Mouse (Mus musculus): ENCODE results near the gene Rasal1.

Gene Rasal1

DNA sequence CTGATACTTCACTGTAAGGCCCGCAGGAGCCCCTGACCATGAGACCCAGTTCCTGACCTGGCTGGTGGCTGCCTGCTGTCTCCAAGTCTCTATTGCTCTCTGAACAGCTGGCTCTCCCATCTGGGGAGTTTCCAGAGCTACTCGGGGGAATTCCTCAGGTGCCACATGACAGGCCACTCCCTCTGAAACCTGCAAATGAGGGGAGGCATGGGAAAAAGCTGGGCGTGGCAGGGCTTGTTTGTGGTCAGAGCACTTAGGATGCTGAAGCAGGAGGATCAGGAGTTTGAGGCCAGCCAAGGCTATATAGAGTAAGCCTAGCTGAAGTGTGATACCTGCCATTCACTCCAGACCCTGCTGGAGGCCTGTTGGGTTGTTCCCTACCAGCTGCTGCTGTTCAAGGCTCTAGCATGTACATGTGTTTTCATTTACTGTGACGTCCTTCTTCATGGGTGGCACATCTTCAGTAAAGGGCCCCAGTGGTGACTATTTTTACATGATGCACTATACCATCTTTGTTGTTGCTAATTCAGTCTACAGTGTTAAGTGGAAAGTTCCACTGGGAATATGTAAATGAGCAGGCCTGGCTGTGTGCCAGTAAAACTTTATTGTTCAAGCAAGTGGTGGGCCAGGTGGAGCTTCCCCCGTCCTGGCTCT is 26.3 kb upstream of the Rasal1 start:
- DNase-seq: peak; percentile 51

- DNase-seq: no peak
Observed at GRCm38 (mm10) chr5:120624427-120624826, 24.2 kb upstream of the Rasal1 start.

DNA sequence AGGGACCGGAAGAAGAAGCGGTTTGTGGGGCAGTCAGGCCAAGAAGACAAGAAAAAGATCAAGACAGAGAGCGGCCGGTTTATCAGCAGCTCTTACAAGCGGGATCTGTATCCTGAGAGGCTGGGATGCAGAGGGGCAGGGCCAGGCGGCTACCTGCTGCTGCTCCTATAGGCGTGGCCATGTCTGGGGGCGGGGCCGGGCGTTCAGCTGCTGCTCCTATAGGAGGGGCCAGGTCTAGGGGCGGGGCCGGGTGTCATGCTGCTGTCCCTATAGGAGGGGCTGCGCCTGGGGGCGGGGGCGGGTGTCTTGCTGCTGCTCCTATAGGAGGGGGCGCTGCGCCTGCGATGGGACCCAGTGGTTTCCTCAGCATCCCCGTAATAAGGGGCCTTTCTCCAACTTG is 22.2 kb upstream of the Rasal1 start:
- DNase-seq: no peak

DNA sequence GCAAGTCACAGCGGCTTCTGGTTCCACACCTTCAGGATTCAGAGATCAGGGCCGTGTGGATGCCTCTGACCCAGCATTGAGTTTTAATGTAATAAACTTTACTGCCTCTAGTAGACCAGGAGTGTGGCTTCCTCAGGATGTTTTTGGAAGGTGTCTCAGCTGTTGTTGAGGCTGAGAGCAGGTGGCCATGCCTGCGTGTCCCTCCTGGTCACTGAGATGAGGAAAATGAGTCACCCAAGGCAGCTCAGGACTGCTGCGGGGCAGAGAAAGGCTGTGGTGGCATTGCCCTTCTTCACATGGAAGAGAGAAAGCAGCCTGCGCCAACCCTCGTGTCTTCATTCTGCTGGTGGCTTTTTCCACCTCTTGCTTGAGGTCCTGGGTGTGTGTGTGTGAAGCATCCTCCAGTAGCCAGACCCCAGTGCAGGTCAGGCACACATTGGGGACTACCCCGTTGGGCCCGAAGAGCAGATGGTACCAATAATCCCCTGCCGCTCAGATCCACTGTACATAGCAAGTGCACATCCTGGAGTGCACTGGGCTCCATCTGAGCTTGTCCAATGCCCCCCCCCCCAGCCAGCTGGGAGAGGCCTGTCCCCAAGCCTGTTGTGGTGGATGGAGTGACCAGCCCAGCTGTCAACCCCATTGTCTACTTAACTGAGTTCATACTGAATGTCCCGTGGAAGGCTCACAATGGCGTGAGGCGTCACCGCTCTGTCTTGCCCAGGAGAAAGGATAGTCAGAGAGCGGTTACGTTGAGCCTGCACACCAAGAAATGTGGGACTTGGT is 20.9 kb upstream of the Rasal1 start:
- DNase-seq: no peak

DNA sequence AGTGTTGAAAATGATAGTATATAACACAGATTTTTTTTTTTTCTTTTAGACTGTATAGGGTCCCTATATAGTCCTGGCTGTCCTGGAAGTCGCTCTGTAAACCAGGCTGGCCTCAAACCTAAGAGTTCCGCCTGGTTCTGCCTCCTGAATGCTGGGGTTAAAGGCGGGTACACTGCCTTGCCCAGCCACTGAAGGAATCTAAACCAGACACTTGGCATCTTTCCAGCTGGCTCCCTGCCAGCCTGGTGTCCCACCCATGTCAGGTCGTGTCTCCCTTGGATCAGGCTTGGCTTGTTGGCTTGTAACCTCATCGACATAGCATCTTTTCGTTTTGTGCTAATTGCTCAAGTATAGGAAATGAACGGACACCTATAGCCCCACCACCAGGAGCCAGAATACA is 20.0 kb upstream of the Rasal1 start:
- no peak for DNase-seq

DNA sequence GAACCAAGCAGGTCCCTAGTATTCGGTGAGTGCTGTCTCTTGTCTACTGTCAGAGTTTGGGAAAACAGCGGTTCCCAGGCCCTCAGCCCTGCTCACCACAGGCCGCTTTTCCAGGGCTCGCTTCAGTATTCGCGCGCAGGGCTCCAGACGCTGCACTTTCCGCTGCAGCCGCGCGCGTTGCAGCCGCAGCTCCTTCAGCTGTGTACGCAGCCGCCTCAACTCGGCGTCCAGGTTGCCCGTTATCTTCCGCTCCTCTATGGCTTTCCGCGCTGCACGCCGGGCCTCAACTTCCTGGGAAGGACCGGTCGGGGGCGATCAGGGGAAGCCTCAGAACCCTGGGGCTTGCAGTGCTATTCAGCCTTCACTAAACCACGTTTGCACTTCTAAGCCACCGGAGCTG is 17.5 kb upstream of the Rasal1 start:
- DNase-seq: no peak

- no peak for DNase-seq
Observed at GRCm38 (mm10) chr5:120631892-120632291, 16.7 kb upstream of the Rasal1 start.

GRCm38 (mm10) chr5:120634131-120634530 is 14.5 kb upstream of the Rasal1 start, which contains the start of gene Cfap73:
Gene Cfap73 (minus strand): TSS chr5:120634235.
- DNase-seq: no peak

DNA sequence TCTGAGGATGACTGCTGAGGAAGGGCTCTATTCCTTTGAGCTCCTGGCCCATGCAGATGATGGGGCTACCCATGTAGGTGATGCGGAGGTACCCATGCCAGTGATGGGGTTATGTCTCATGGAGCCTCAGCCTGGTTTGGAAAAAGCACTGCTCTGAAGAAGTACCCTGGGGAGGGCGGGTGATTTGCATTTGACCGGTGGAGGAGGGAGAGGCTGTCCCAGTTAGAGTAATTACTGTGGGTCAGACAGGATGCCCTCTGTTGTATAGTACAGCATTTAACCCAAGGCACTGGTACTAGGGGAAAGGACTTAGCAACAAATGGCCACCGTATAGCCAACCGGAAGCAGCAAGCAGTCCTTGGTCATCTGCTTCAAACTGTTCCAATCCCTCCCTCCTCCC is 13.8 kb upstream of the Rasal1 start:
- no peak for DNase-seq

- DNase-seq: no peak
Observed at GRCm38 (mm10) chr5:120635633-120636032, 13.0 kb upstream of the Rasal1 start.

DNA sequence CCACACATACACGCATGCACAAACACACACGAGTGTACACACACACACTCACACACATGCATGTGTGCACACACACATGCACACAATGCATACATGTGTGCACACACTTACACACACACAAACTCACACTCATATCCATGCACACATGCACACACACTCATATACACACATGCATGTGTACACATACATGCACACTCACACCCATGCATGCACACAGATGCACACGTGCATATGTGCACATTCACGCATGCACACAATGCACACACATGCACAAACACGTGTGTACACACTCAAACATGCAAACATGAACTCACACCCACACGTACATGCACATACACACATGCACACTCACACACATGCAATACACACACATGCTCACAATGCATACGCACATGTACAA is 8.5 kb upstream of the Rasal1 start:
- no peak for DNase-seq

DNA sequence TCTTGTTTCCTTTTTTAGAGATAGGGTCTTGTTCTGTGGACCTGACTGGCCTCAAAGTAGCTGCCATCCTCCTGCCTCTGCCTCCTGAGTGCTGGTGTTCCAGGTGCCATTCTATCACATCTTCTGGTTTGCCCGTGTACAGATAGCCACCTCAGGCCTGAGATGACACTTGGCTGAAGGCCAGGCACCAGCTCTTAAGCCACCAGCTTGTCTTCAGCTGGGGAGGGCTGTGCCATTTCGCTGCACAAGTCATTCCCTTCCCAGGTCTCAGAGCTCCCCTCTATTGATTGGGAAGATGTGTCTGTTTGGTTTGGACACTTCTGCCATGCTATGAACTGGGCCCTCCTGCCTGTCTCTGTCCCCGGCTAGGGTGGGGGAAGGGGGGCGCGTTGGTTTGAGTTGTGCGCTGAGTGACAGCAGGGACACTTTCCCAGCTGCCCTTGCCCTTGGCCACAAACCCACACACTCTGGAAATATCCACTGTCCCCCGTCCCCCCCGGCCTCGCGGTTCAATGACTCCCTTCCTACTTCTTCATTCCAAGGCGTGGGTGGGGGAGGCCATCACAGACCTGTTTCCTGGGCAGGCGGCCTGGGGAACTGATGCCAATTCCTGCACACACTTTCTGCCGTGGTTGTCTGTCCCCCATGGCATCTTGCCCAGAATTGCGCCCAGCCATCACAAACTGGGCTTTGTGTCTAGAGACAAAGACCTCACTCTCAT is 5.1 kb upstream of the Rasal1 start:
- no peak for DNase-seq

GRCm38 (mm10) chr5:120644227-120644626 is 4.4 kb upstream of the Rasal1 start:
- DNase-seq: no peak

- no peak for DNase-seq
Observed at GRCm38 (mm10) chr5:120645851-120646250, 2.8 kb upstream of the Rasal1 start.

GRCm38 (mm10) chr5:120647361-120647760 is 1.3 kb upstream of the Rasal1 start:
- no peak for DNase-seq

GRCm38 (mm10) chr5:120647814-120648491 is 659 bp upstream of the Rasal1 start:
- no peak for DNase-seq

DNA sequence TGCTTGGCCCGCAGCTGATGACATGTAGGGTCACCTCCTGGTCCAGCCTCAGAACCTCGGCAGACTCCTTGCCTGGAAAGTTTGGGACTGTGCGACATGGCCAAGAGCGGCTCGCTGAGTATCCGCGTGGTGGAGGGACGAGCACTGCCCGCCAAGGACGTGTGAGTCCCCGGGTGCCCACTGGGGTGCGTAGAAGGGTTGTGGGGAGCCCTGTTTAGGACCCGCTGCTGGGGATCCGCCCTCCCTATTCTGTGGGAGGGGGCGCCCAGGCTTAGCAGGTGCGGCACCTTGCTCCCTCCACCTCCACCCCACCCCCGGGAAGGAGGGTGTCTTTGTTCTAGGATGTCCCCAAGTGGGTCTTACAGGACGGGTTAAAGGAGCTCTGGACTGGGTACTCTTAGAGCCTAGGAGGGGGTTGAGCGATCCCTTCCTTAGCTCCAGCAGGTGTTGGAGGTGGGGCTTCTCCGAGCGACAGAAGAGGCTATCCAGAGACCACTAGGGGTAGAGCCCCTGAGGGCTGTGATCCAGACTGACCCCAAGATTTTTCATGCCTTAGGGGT is 842 bp downstream of the Rasal1 start:
- DNase-seq: peak in 1 of 2 experiments; percentile 54

DNA sequence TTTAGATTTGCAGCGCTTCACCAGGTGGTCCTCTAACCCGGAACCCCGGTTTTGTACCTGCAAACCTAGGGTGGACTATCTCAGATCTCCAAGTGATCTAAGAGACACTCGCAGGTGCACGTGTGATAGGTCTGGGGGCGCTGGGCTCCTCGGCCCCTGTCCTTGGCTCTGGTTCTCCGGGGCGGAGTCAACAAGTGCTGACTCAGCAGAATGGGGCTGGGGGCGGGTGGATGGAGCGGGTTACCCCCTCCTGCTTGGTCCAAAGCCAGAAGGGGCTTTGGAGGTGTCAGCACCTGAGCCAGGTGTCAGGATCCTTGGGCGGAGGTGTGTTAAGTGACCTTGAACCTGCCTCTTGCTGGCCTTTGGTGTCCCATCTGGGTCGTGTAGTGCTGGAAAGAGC is 1.3 kb downstream of the Rasal1 start:
- no peak for DNase-seq

DNA sequence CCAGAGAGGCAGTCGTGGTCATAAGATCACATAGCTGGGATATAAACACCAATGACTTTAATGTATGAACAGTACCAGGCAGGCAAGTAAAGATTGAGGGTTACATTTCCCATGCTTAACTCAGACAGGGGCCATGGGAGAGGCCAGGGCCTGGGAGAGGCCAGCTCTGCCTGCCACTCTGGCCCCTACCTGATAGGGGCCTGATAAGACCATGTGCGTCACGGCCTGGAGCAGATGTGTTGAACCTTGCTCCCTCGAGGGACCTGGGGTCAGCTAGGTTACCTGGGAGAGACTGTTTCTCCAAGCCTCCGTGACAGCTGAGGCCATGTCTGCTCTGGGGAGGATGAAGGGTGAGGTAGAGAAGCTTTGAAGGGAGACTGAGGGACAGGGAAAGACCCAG is 2.6 kb downstream of the Rasal1 start:
- DNase-seq: no peak

DNA sequence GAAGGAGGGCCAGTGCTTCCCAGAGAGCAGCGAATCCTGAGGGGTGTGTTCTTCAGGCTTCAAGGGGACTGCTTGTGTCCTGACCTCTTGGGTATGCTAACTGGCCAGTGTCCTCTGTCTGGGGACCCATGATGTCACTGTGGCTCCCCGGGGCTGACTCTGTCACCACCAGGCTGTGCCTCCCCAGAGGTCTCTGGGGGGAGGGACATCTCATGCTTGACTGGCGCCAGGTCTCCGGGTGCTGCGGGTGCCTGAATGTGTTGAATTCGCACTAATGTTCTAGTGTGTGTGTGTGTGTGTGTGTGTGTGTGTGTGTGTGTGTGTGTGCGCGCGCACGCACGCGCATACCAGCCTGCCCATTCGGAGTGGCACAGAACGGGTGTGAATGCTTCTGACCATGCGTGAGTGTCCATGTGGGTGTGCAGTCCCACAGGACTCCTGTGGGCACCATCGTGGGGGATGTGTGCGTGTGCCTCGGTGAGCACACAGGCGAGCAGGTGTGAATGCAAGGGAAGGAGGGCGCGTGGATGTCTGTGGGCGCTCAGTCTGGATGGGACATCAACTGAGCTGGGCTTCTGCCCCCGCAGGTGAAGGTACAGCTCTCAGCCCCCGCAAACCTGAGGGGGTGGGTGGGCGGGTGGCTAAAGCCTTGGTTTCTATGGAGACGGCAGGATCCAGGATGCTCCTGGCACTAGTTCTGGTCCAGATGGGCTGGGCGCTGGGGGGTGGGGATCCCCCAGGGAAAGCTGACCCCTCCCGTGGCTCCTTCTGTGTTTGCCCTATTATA is 4.5 kb downstream of the Rasal1 start:
- DNase-seq: peak; percentile 50 to 52

GRCm38 (mm10) chr5:120653873-120654272 is 5.3 kb downstream of the Rasal1 start:
- no peak for DNase-seq

DNA sequence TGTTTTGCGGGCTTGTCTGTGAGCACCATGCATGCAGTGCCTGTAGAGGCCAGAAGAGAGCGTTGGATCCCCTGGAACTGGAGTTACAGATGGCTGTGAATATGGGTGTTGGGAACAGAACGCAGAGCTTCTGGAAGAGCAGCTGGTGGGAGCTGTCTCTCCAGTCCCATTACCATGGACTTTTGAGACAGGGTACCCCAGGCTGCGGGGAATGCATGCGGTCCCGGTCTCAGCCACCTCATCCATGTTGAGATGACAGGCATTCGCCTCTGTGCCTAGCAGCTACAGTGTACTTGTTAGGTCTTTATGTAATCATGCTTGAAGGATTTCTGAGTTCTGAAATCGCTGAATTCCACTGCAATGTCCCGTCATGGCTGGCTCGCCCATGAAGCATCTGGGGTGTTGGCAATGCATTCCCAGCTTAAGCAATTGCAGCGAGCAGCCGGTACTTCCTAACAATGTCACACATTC is 7.7 kb downstream of the Rasal1 start:
- no peak for DNase-seq
